Mouse (Mus musculus) ES-Bruce4 (cell line): Measurements from ENCODE around the gene B430305J03Rik.

Experiments
- CTCF ChIP-seq: IDR thresholded peaks from one replicate; pipeline ENCODE4 v1.8.1; 2011; ENCODE audit warnings: low read depth, low read length
- EP300 ChIP-seq: IDR thresholded peaks from 2 replicates; pipeline ENCODE4 v1.6.1; 2011; ENCODE audit warnings: low read depth, low read length; ENCODE audit not compliant: insufficient read depth

DNA sequence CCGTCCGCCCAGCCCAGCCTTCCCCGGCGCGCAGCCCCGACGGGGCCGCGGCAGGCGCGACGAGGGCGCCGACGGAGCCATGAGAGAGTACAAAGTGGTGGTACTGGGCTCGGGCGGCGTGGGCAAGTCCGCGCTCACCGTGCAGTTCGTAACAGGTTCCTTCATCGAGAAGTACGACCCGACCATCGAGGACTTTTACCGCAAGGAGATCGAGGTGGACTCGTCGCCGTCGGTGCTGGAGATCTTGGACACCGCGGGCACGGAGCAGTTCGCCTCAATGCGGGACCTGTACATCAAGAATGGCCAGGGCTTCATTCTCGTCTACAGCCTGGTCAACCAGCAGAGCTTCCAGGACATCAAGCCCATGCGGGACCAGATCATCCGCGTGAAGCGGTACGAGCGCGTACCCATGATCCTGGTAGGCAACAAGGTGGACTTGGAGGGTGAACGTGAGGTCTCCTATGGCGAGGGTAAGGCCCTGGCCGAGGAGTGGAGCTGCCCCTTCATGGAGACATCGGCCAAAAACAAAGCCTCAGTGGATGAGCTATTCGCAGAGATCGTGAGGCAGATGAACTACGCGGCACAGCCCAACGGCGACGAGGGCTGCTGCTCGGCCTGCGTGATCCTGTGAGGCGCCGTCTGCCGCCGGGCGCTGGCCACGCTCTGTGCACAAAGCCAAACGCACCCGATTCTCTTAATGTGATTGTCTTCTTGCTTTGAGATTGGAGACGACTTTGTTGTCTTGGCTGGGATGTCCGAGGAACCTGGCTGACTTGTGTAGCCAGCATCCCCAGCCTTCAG is 573 bp downstream of the B430305J03Rik start:
- no peak for TF ChIP-seq CTCF
- no peak for TF ChIP-seq EP300
